Mouse (Mus musculus) erythroblast, adult 5-6 weeks (primary cell): ENCODE results near the gene Gabarapl1. TPM values are rescaled to one million over a fixed set of nuclear protein-coding genes. Genes with fewer than 3 reads are reported as not detected.

ENCODE experiments used
- total RNA-seq, 2 experiments: library from RNA; stranded (forward) in 1 of 2; stranded (reverse) in 1 of 2; fragments of 150-400 nt in 1 of 2; fragments of 200-764, 138-1000 nt in 1 of 2; gene quantifications; 2 replicates each; pipeline versions ENCODE4 v1.2.3 to v1.2.4; 2015 to 2017; ENCODE audit warnings: low replicate concordance in 2 of 2

Gene Gabarapl1
- total RNA-seq, 2 experiments from 2014 or later: 14.0 to 31.4 TPM

Other genes with a start within 250 kb of the Gabarapl1 start
- not detected in 2 replicates for gene 4922502D21Rik, start 201.4 kb upstream of the Gabarapl1 start, total RNA-seq (2015; ENCODE audit: low replicate concordance)
- not detected in 2 replicates for gene 4922502D21Rik, start 201.4 kb upstream of the Gabarapl1 start, total RNA-seq (2017; ENCODE audit: low replicate concordance)
- gene Clec12a, start 190.5 kb upstream of the Gabarapl1 start, total RNA-seq (2015; ENCODE audit: low replicate concordance): 153 and 181 TPM in 2 replicates
- 93.7 and 116 TPM in 2 replicates for gene Clec12a, start 190.5 kb upstream of the Gabarapl1 start, total RNA-seq (2017; ENCODE audit: low replicate concordance)
- not detected in 2 replicates for gene Clec12b, start 147.3 kb upstream of the Gabarapl1 start, total RNA-seq (2015; ENCODE audit: low replicate concordance)
- not detected in 2 replicates for gene Clec12b, start 147.3 kb upstream of the Gabarapl1 start, total RNA-seq (2017; ENCODE audit: low replicate concordance)
- 8.6 TPM in 1 of 2 replicates, not detected in the other for gene Clec1b, start 135.9 kb upstream of the Gabarapl1 start, total RNA-seq (2015; ENCODE audit: low replicate concordance)
- 0.56 and 4.3 TPM in 2 replicates for gene Clec1b, start 135.9 kb upstream of the Gabarapl1 start, total RNA-seq (2017; ENCODE audit: low replicate concordance)
- 0.63 TPM in 1 of 2 replicates, not detected in the other for gene Clec9a, start 124.3 kb upstream of the Gabarapl1 start, total RNA-seq (2015; ENCODE audit: low replicate concordance)
- gene Clec9a, start 124.3 kb upstream of the Gabarapl1 start, total RNA-seq (2017; ENCODE audit: low replicate concordance): 2.0 and 6.6 TPM in 2 replicates
- not detected in 2 replicates for gene Clec1a, start 81.2 kb upstream of the Gabarapl1 start, total RNA-seq (2015; ENCODE audit: low replicate concordance)
- gene Clec1a, start 81.2 kb upstream of the Gabarapl1 start, total RNA-seq (2017; ENCODE audit: low replicate concordance): 0.17 and 1.1 TPM in 2 replicates
- 6.9 and 13.8 TPM in 2 replicates for gene Olr1, start 26.0 kb upstream of the Gabarapl1 start, total RNA-seq (2015; ENCODE audit: low replicate concordance)
- gene Olr1, start 26.0 kb upstream of the Gabarapl1 start, total RNA-seq (2017; ENCODE audit: low replicate concordance): 10.0 and 12.6 TPM in 2 replicates
- gene Tmem52b, start 20.6 kb upstream of the Gabarapl1 start, total RNA-seq (2015; ENCODE audit: low replicate concordance): not detected in 2 replicates
- not detected in 2 replicates for gene Tmem52b, start 20.6 kb upstream of the Gabarapl1 start, total RNA-seq (2017; ENCODE audit: low replicate concordance)
- gene Klre1, start 44.7 kb downstream of the Gabarapl1 start, total RNA-seq (2015; ENCODE audit: low replicate concordance): not detected in 2 replicates
- gene Klre1, start 44.7 kb downstream of the Gabarapl1 start, total RNA-seq (2017; ENCODE audit: low replicate concordance): 1.1 TPM in 1 of 2 replicates, not detected in the other
- not detected in 2 replicates for gene Klrd1, start 58.6 kb downstream of the Gabarapl1 start, total RNA-seq (2015; ENCODE audit: low replicate concordance)
- 2.4 TPM in 1 of 2 replicates, not detected in the other for gene Klrd1, start 58.6 kb downstream of the Gabarapl1 start, total RNA-seq (2017; ENCODE audit: low replicate concordance)
- gene Klrk1, start 90.7 kb downstream of the Gabarapl1 start, total RNA-seq (2015; ENCODE audit: low replicate concordance): 1.7 and 2.9 TPM in 2 replicates
- 3.4 and 6.6 TPM in 2 replicates for gene Klrk1, start 90.7 kb downstream of the Gabarapl1 start, total RNA-seq (2017; ENCODE audit: low replicate concordance)
- not detected in 2 replicates for gene Klrc3, start 110.2 kb downstream of the Gabarapl1 start, total RNA-seq (2015; ENCODE audit: low replicate concordance)
- gene Klrc3, start 110.2 kb downstream of the Gabarapl1 start, total RNA-seq (2017; ENCODE audit: low replicate concordance): not detected in 2 replicates
- gene Klrc2, start 127.5 kb downstream of the Gabarapl1 start, total RNA-seq (2015; ENCODE audit: low replicate concordance): 1.0 TPM in 1 of 2 replicates, not detected in the other
- 0.42 and 1.3 TPM in 2 replicates for gene Klrc2, start 127.5 kb downstream of the Gabarapl1 start, total RNA-seq (2017; ENCODE audit: low replicate concordance)
- 0.63 TPM in 1 of 2 replicates, not detected in the other for gene Klrc1, start 145.8 kb downstream of the Gabarapl1 start, total RNA-seq (2015; ENCODE audit: low replicate concordance)
- gene Klrc1, start 145.8 kb downstream of the Gabarapl1 start, total RNA-seq (2017; ENCODE audit: low replicate concordance): 2.2 and 3.1 TPM in 2 replicates
- not detected in 2 replicates for gene Klri1, start 184.0 kb downstream of the Gabarapl1 start, total RNA-seq (2015; ENCODE audit: low replicate concordance)
- gene Klri1, start 184.0 kb downstream of the Gabarapl1 start, total RNA-seq (2017; ENCODE audit: low replicate concordance): not detected in 2 replicates
- gene Klri2, start 207.3 kb downstream of the Gabarapl1 start, total RNA-seq (2015; ENCODE audit: low replicate concordance): not detected in 2 replicates
- not detected in 2 replicates for gene Klri2, start 207.3 kb downstream of the Gabarapl1 start, total RNA-seq (2017; ENCODE audit: low replicate concordance)